Mouse (Mus musculus) CD4-positive helper T cell, adult 2 months (primary cell): Measurements from ENCODE around the gene A430005L14Rik.
A peak's percentile ranks its signal among the peaks of the same experiment; 100 is the strongest.

Experiments used
- DNase-seq: peaks from one replicate; pipeline ENCODE4 v3.0.0-alpha.2; 2012; ENCODE audit warnings: low read depth, missing footprints, low spot score

Gene A430005L14Rik

GRCm38 (mm10) chr4:153974431-153975291, 17.6 kb downstream of the A430005L14Rik start, which contains the start of the genes Dffb and Cep104:
Gene Dffb (minus strand): TSS chr4:153975126.
Gene Cep104 (plus strand): TSS chr4:153975194.
- DNase-seq: peak; percentile 92

- DNase-seq: no peak
Measured at GRCm38 (mm10) chr4:153975292-153975662, 18.2 kb downstream of the A430005L14Rik start.

- DNase-seq: peak; percentile 15
Measured at GRCm38 (mm10) chr4:153975768-153976167, 18.7 kb downstream of the A430005L14Rik start.

GRCm38 (mm10) chr4:153979243-153979642, 22.2 kb downstream of the A430005L14Rik start:
- no peak for DNase-seq

GRCm38 (mm10) chr4:153980470-153980869, 23.4 kb downstream of the A430005L14Rik start:
- no peak for DNase-seq

GRCm38 (mm10) chr4:153992715-153993114, 35.7 kb downstream of the A430005L14Rik start:
- DNase-seq: no peak

GRCm38 (mm10) chr4:153993505-153993904, 36.5 kb downstream of the A430005L14Rik start:
- no peak for DNase-seq

- DNase-seq: no peak
Measured at GRCm38 (mm10) chr4:154005488-154005887, 48.5 kb downstream of the A430005L14Rik start.

- no peak for DNase-seq
Measured at GRCm38 (mm10) chr4:154006264-154006663, 49.2 kb downstream of the A430005L14Rik start.

GRCm38 (mm10) chr4:154007759-154008158, 50.7 kb downstream of the A430005L14Rik start:
- DNase-seq: no peak

GRCm38 (mm10) chr4:154010907-154011645, 54.0 kb downstream of the A430005L14Rik start:
- DNase-seq: no peak
